Mouse (Mus musculus): ENCODE results near the gene Zfyve9. TPM values are rescaled to one million over a fixed set of nuclear protein-coding genes. Genes with fewer than 3 reads are reported as not detected.

The Zfyve9 gene
- polyA plus RNA-seq (2016; fragmentation: Nextera tagmentation; extraction: Ambion mirVana), result 3.6 TPM in 2 replicates

GRCm38 (mm10) chr4:108780057-108780863, at the start of gene Zfyve9:
Zfyve9 (minus strand) TSS chr4:108780798.
- ATAC-seq (ENCODE audit: insufficient number of reproducible peaks, low FRiP score), result peak; percentile 90
- no peaks in the 10 kb centered on the region for H3K36me3 ChIP-seq
- H3K27ac ChIP-seq (ENCODE audit: poor library complexity, severe bottlenecking), result peak within 1 kb of the TSS; percentile 92

GRCm38 (mm10) chr4:108826643-108827042, 46.0 kb upstream of the Zfyve9 start:
- Histone ChIP-seq H3K36me3 (peaks cover 67% of the 10 kb centered on the region), H3K27ac (ENCODE audit: poor library complexity, severe bottlenecking) (no peak overlapping the region)
- 89% methylated on average over 2 of the region's 2 CpGs for WGBS

More at GRCm38 (mm10) chr4:108780057-108780863, at the start of gene Zfyve9:
- Histone ChIP-seq H3K27me3 (replicated peaks) (no peaks in the 10 kb centered on the region), H3K4me2 (peak within 1 kb of the TSS; percentile 74), H3K4me1 (replicated peaks) (peaks cover 7% of the 10 kb centered on the region; the same call in 1 of the 2 replicates), H3K9me3 (replicated peaks) (no peaks in the 10 kb centered on the region), H3K4me3 (peak within 1 kb of the TSS; percentile 93), H3K9ac (peak within 1 kb of the TSS; percentile 97)
- under 1% methylated on average over 107 of the region's 111 CpGs for WGBS

GRCm38 (mm10) chr4:108826096-108826495, 45.5 kb upstream of the Zfyve9 start:
- ATAC-seq (ENCODE audit: insufficient number of reproducible peaks, low FRiP score), result no peak
- H3K36me3 ChIP-seq, result peaks cover 67% of the 10 kb centered on the region
- no peaks in the 10 kb centered on the region for H3K9me3 ChIP-seq (replicated peaks)
- H3K4me1 ChIP-seq (replicated peaks), result no peaks in the 10 kb centered on the region
- no peak overlapping the region for H3K4me2 ChIP-seq
- no peak overlapping the region for H3K4me3 ChIP-seq
- H3K27ac ChIP-seq (ENCODE audit: poor library complexity, severe bottlenecking), result no peak overlapping the region
- 80% methylated on average over 1 of the region's 1 CpGs for WGBS
- no peaks in the 10 kb centered on the region for H3K27me3 ChIP-seq (replicated peaks)
- no peak overlapping the region for H3K9ac ChIP-seq

More at GRCm38 (mm10) chr4:108826643-108827042, 46.0 kb upstream of the Zfyve9 start:
- peaks cover under 1% of the 10 kb centered on the region for H3K4me1 ChIP-seq (replicated peaks)
- no peak overlapping the region for H3K4me2 ChIP-seq
- H3K9me3 ChIP-seq (replicated peaks), result no peaks in the 10 kb centered on the region
- H3K9ac ChIP-seq, result no peak overlapping the region
- no peaks in the 10 kb centered on the region for H3K27me3 ChIP-seq (replicated peaks)
- no peak for ATAC-seq (ENCODE audit: insufficient number of reproducible peaks, low FRiP score)
- H3K4me3 ChIP-seq, result no peak overlapping the region

- H3K9me3 ChIP-seq (replicated peaks), result no peaks in the 10 kb centered on the region
- no peak for ATAC-seq (ENCODE audit: insufficient number of reproducible peaks, low FRiP score)
- peaks cover 71% of the 10 kb centered on the region for H3K36me3 ChIP-seq
- no peaks in the 10 kb centered on the region for H3K27me3 ChIP-seq (replicated peaks)
- no peak overlapping the region for H3K4me3 ChIP-seq
- no peak overlapping the region for H3K9ac ChIP-seq
- H3K27ac ChIP-seq (ENCODE audit: poor library complexity, severe bottlenecking), result no peak overlapping the region
- 91% methylated on average over 3 of the region's 3 CpGs for WGBS
- H3K4me2 ChIP-seq, result no peak overlapping the region
- H3K4me1 ChIP-seq (replicated peaks), result no peaks in the 10 kb centered on the region
Measured at GRCm38 (mm10) chr4:108825677-108826076, 45.1 kb upstream of the Zfyve9 start.

DNA sequence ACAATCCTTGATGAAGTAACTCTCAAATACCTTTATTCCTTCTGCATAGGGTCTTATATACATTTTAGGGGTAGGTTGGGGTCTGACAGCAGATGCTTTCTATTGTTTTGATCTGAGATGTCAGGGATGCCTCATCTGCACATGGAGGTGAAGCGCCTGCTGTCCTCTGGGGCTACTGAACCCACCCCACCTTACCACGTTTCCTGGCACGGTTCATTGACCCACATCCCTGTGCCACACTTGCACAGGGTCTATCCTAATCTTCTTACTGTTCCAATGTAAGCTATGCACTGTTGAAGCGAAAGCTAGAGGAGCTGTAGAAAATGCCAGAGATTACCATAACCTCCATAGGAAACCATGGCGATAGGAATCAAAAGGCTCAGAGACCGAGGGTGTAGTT, 31.0 kb upstream of the Zfyve9 start:
- H3K9me3 ChIP-seq (replicated peaks), result no peaks in the 10 kb centered on the region
- no peaks in the 10 kb centered on the region for H3K27me3 ChIP-seq (replicated peaks)
- WGBS, result 77% methylated on average over 6 of the region's 6 CpGs
- H3K4me1 ChIP-seq (replicated peaks), result no peaks in the 10 kb centered on the region
- no peak overlapping the region for H3K4me2 ChIP-seq
- H3K9ac ChIP-seq, result no peak overlapping the region
- H3K27ac ChIP-seq (ENCODE audit: poor library complexity, severe bottlenecking), result no peak overlapping the region
- peaks cover 14% of the 10 kb centered on the region for H3K36me3 ChIP-seq
- no peak for ATAC-seq (ENCODE audit: insufficient number of reproducible peaks, low FRiP score)
- H3K4me3 ChIP-seq, result no peak overlapping the region

GRCm38 (mm10) chr4:108811142-108811541, 30.5 kb upstream of the Zfyve9 start:
- Histone ChIP-seq H3K4me2 (no peak overlapping the region), H3K9me3 (replicated peaks) (no peaks in the 10 kb centered on the region), H3K27me3 (replicated peaks) (no peaks in the 10 kb centered on the region), H3K27ac (ENCODE audit: poor library complexity, severe bottlenecking) (no peak overlapping the region), H3K36me3 (peaks cover 14% of the 10 kb centered on the region), H3K4me1 (replicated peaks) (no peaks in the 10 kb centered on the region), H3K4me3 (no peak overlapping the region), H3K9ac (no peak overlapping the region)
- 64% methylated on average over 4 of the region's 4 CpGs for WGBS
- ATAC-seq (ENCODE audit: insufficient number of reproducible peaks, low FRiP score), result no peak

GRCm38 (mm10) chr4:108803535-108803934, 22.9 kb upstream of the Zfyve9 start:
- Histone ChIP-seq H3K27me3 (replicated peaks) (no peaks in the 10 kb centered on the region), H3K4me2 (no peak overlapping the region), H3K9ac (no peak overlapping the region), H3K27ac (ENCODE audit: poor library complexity, severe bottlenecking) (no peak overlapping the region), H3K4me3 (no peak overlapping the region), H3K4me1 (replicated peaks) (peaks cover 5% of the 10 kb centered on the region; the same call in 1 of the 2 replicates), H3K9me3 (replicated peaks) (no peaks in the 10 kb centered on the region), H3K36me3 (no peaks in the 10 kb centered on the region)
- WGBS, result 79% methylated on average over 2 of the region's 2 CpGs
- no peak for ATAC-seq (ENCODE audit: insufficient number of reproducible peaks, low FRiP score)

DNA sequence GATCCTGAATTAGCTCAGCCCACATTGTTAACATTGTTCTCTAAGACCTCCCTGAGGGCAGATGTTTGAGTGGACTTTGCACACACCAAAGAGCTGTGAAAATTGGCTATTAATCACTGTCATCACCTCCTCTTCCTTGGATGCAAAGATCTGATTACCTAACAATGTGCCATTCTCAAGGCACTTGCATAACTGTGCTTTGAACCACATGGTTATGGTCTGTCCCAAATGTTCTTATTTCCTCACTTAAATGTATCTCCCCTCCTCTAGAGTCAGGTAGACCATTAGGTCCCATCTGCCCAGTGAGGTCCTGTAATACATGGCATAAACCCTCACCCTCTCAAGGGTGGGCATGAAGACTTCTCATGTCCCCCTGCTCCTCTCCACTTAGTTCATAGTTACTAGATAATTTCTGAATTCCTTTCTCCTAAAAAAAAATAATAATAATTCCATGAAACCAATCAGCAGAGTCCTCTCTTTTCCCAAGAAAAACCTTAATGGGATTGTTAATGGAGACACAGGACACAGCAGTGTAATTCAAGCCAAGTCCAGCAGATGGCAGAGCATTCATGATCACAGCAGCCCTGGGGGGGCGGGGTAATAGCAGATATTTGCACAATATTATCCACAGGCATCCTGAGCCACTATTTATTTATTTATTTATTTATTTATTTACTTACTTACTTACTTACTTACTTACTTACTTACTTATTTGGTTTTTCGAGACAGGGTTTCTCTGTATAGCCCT, 17.7 kb upstream of the Zfyve9 start:
- H3K9ac ChIP-seq, result no peak overlapping the region
- no peaks in the 10 kb centered on the region for H3K27me3 ChIP-seq (replicated peaks)
- no peak for ATAC-seq (ENCODE audit: insufficient number of reproducible peaks, low FRiP score)
- no peak overlapping the region for H3K4me2 ChIP-seq
- no peaks in the 10 kb centered on the region for H3K9me3 ChIP-seq (replicated peaks)
- H3K4me3 ChIP-seq, result no peak overlapping the region
- peaks cover 15% of the 10 kb centered on the region for H3K4me1 ChIP-seq (replicated peaks)
- H3K27ac ChIP-seq (ENCODE audit: poor library complexity, severe bottlenecking), result no peak overlapping the region
- 48% methylated on average over 2 of the region's 2 CpGs for WGBS
- H3K36me3 ChIP-seq, result no peaks in the 10 kb centered on the region

GRCm38 (mm10) chr4:108796701-108797100, 16.1 kb upstream of the Zfyve9 start:
- Histone ChIP-seq H3K27ac (ENCODE audit: poor library complexity, severe bottlenecking) (no peak overlapping the region), H3K4me1 (replicated peaks) (peaks cover 15% of the 10 kb centered on the region), H3K4me2 (no peak overlapping the region), H3K4me3 (no peak overlapping the region), H3K27me3 (replicated peaks) (no peaks in the 10 kb centered on the region), H3K36me3 (no peaks in the 10 kb centered on the region), H3K9me3 (replicated peaks) (no peaks in the 10 kb centered on the region), H3K9ac (no peak overlapping the region)
- WGBS, result 37% methylated on average over 4 of the region's 4 CpGs
- ATAC-seq (ENCODE audit: insufficient number of reproducible peaks, low FRiP score), result no peak

GRCm38 (mm10) chr4:108793941-108794340, 13.3 kb upstream of the Zfyve9 start:
- Histone ChIP-seq H3K4me1 (replicated peaks) (peaks cover 10% of the 10 kb centered on the region), H3K9me3 (replicated peaks) (no peaks in the 10 kb centered on the region), H3K4me2 (no peak overlapping the region), H3K4me3 (no peak overlapping the region), H3K9ac (no peak overlapping the region), H3K27ac (ENCODE audit: poor library complexity, severe bottlenecking) (no peak overlapping the region), H3K27me3 (replicated peaks) (no peaks in the 10 kb centered on the region), H3K36me3 (no peaks in the 10 kb centered on the region)
- 25% methylated on average over 1 of the region's 1 CpGs for WGBS
- 0 out of 2 replicates have a peak, but pooled peaks have one; percentile 15 for ATAC-seq (ENCODE audit: insufficient number of reproducible peaks, low FRiP score)

GRCm38 (mm10) chr4:108790507-108790906, 9.9 kb upstream of the Zfyve9 start:
- no peak overlapping the region for H3K27ac ChIP-seq (ENCODE audit: poor library complexity, severe bottlenecking)
- H3K36me3 ChIP-seq, result no peaks in the 10 kb centered on the region
- H3K9me3 ChIP-seq (replicated peaks), result no peaks in the 10 kb centered on the region
- 58% methylated on average over 1 of the region's 1 CpGs for WGBS
- H3K9ac ChIP-seq, result no peak overlapping the region
- no peak for ATAC-seq (ENCODE audit: insufficient number of reproducible peaks, low FRiP score)
- H3K4me2 ChIP-seq, result no peak overlapping the region
- H3K27me3 ChIP-seq (replicated peaks), result no peaks in the 10 kb centered on the region
- no peaks in the 10 kb centered on the region for H3K4me1 ChIP-seq (replicated peaks)
- no peak overlapping the region for H3K4me3 ChIP-seq
